Mouse (Mus musculus) limb, embryonic 11.5 days (tissue): Measurements from ENCODE around the gene Nipbl. TPM values are rescaled to one million over a fixed set of nuclear protein-coding genes. Genes with fewer than 3 reads are reported as not detected.

Experiments used
- ATAC-seq: fragments of 200-750 bp; cut with Nextera tagmentation; 2 replicates; pipeline ENCODE4 v1.8.0; 2017; ENCODE audit warnings: low read depth; ENCODE audit not compliant: insufficient number of reproducible peaks, low FRiP score, low TSS enrichment
- DNase-seq: peaks from one replicate; pipeline ENCODE4 v3.0.0-alpha.2; 2015; ENCODE audit warnings: low spot score
- H3K27ac ChIP-seq: fragments of 300-500 bp; sonication (generic); replicated peaks from 2 replicates; pipeline ENCODE4 v1.5.1; 2014; ENCODE audit warnings: low read depth, mild to moderate bottlenecking, low read length
- H3K27me3 ChIP-seq: fragments of 300-500 bp; sonication (generic); 2 replicates; pipeline ENCODE4 v1.6.1; 2014; ENCODE audit warnings: mild to moderate bottlenecking, low read length, mixed read lengths; ENCODE audit not compliant: control insufficient read depth, insufficient read depth
- H3K36me3 ChIP-seq: fragments of 300-500 bp; sonication (generic); 2 replicates; pipeline ENCODE4 v1.6.1; 2014; ENCODE audit warnings: mild to moderate bottlenecking, low read length, moderate library complexity, mixed read lengths; ENCODE audit not compliant: control insufficient read depth, insufficient read depth
- H3K4me1 ChIP-seq: fragments of 300-500 bp; sonication (generic); 2 replicates; pipeline ENCODE4 v1.6.1; 2014; ENCODE audit warnings: low read length, mixed read lengths; ENCODE audit not compliant: control insufficient read depth, insufficient read depth
- H3K4me2 ChIP-seq: fragments of 300-500 bp; sonication (generic); 2 replicates; pipeline ENCODE4 v1.6.1; 2014; ENCODE audit warnings: low read depth, mild to moderate bottlenecking, moderate library complexity; ENCODE audit not compliant: severe bottlenecking
- H3K4me3 ChIP-seq: fragments of 300-500 bp; sonication (generic); 2 replicates; pipeline ENCODE4 v1.5.1; 2014; ENCODE audit warnings: low read depth, low read length
- H3K9ac ChIP-seq: fragments of 300-500 bp; sonication (generic); 2 replicates; pipeline ENCODE4 v1.6.1; 2014; ENCODE audit warnings: mild to moderate bottlenecking, low read length
- H3K9me3 ChIP-seq: fragments of 300-500 bp; sonication (generic); 2 replicates; pipeline ENCODE4 v1.6.1; 2016; ENCODE audit warnings: low read length; ENCODE audit not compliant: control insufficient read depth
- WGBS: fragments of 180-500 bp; shearing (Covaris S2); extraction: QIAGEN DNeasy Blood & Tissue Kit; methylation state at CpG from one replicate; pipeline ENCODE4 v1.1.7; 2014; 5-methylcytosine and 5-hydroxymethylcytosine counted together
- polyA plus RNA-seq: library from polyadenylated mRNA; unstranded; fragments of >200 nt; fragmentation: Nextera tagmentation; extraction: Ambion mirVana; gene quantifications from 2 replicates; pipeline ENCODE4 v1.2.1, GENCODE M21; 2014

The Nipbl gene
- polyA plus RNA-seq, 1 experiment from 2014 or later: 25.6 TPM

- no peak overlapping the region for H3K4me2 ChIP-seq
- WGBS: 93% methylated on average over 2 of the region's 2 CpGs
- no peak overlapping the region for H3K4me3 ChIP-seq
- H3K9ac ChIP-seq: no peak overlapping the region
- ATAC-seq: no peak
- no peak overlapping the region for H3K27ac ChIP-seq
- H3K9me3 ChIP-seq: no peaks in the 10 kb centered on the region
- DNase-seq: no peak
- no peaks in the 10 kb centered on the region for H3K36me3 ChIP-seq
- H3K27me3 ChIP-seq: no peaks in the 10 kb centered on the region
- H3K4me1 ChIP-seq: no peaks in the 10 kb centered on the region
These were observed 97.0 kb downstream of the Nipbl start for GRCm38 (mm10) chr15:8347104-8347773.

- DNase-seq: no peak
- ATAC-seq: no peak
- Histone ChIP-seq H3K27ac (no peak overlapping the region), H3K9me3 (no peaks in the 10 kb centered on the region), H3K4me2 (no peak overlapping the region), H3K4me3 (no peak overlapping the region), H3K27me3 (no peaks in the 10 kb centered on the region), H3K9ac (no peak overlapping the region), H3K36me3 (peaks cover 3% of the 10 kb centered on the region; the same call in 1 of the 2 replicates), H3K4me1 (no peaks in the 10 kb centered on the region)
- 94% methylated on average over 4 of the region's 4 CpGs for WGBS
These were observed 103.7 kb downstream of the Nipbl start for GRCm38 (mm10) chr15:8340596-8340995.

- Histone ChIP-seq H3K4me3 (no peak overlapping the region), H3K36me3 (peaks cover 4% of the 10 kb centered on the region; the same call in 1 of the 2 replicates)
- WGBS: 93% methylated on average over 3 of the region's 3 CpGs
These were observed 112.7 kb downstream of the Nipbl start for GRCm38 (mm10) chr15:8331547-8331946.

GRCm38 (mm10) chr15:8325629-8326028, 118.6 kb downstream of the Nipbl start:
- no peak overlapping the region for H3K27ac ChIP-seq
- no peak for ATAC-seq
- no peak overlapping the region for H3K9ac ChIP-seq
- no peak overlapping the region for H3K4me3 ChIP-seq
- peaks cover 6% of the 10 kb centered on the region; the same call in 1 of the 2 replicates for H3K36me3 ChIP-seq
- no peaks in the 10 kb centered on the region for H3K27me3 ChIP-seq
- DNase-seq: no peak
- 96% methylated on average over 2 of the region's 2 CpGs for WGBS
- no peaks in the 10 kb centered on the region for H3K4me1 ChIP-seq
- H3K4me2 ChIP-seq: no peak overlapping the region
- H3K9me3 ChIP-seq: no peaks in the 10 kb centered on the region

More at GRCm38 (mm10) chr15:8331547-8331946, 112.7 kb downstream of the Nipbl start:
- no peaks in the 10 kb centered on the region for H3K4me1 ChIP-seq
- no peak for DNase-seq
- no peak overlapping the region for H3K27ac ChIP-seq
- no peak overlapping the region for H3K9ac ChIP-seq
- H3K27me3 ChIP-seq: no peaks in the 10 kb centered on the region
- H3K9me3 ChIP-seq: no peaks in the 10 kb centered on the region
- ATAC-seq: no peak
- H3K4me2 ChIP-seq: no peak overlapping the region

- Histone ChIP-seq H3K9ac (no peak overlapping the region), H3K4me1 (no peaks in the 10 kb centered on the region), H3K36me3 (peaks cover 9% of the 10 kb centered on the region; the same call in 1 of the 2 replicates), H3K9me3 (no peaks in the 10 kb centered on the region), H3K4me3 (no peak overlapping the region), H3K4me2 (no peak overlapping the region), H3K27ac (no peak overlapping the region), H3K27me3 (no peaks in the 10 kb centered on the region)
- DNase-seq: no peak
- ATAC-seq: no peak
- 95% methylated on average over 2 of the region's 2 CpGs for WGBS
These were observed 119.4 kb downstream of the Nipbl start for GRCm38 (mm10) chr15:8324833-8325232.

GRCm38 (mm10) chr15:8324061-8324460, 120.2 kb downstream of the Nipbl start:
- Histone ChIP-seq H3K9me3 (no peaks in the 10 kb centered on the region), H3K4me2 (no peak overlapping the region), H3K27me3 (no peaks in the 10 kb centered on the region), H3K36me3 (peaks cover 14% of the 10 kb centered on the region; the same call in 1 of the 2 replicates), H3K4me1 (no peaks in the 10 kb centered on the region), H3K27ac (no peak overlapping the region), H3K9ac (no peak overlapping the region), H3K4me3 (no peak overlapping the region)
- WGBS: 92% methylated on average over 4 of the region's 4 CpGs
- no peak for ATAC-seq
- no peak for DNase-seq

- DNase-seq (no peak), ATAC-seq (no peak)
- Histone ChIP-seq H3K27ac (no peak overlapping the region), H3K4me3 (no peak overlapping the region), H3K9ac (no peak overlapping the region), H3K27me3 (no peaks in the 10 kb centered on the region), H3K4me2 (no peak overlapping the region), H3K4me1 (no peaks in the 10 kb centered on the region), H3K36me3 (peaks cover 12% of the 10 kb centered on the region), H3K9me3 (no peaks in the 10 kb centered on the region)
- 96% methylated on average over 5 of the region's 5 CpGs for WGBS
These were observed 122.8 kb downstream of the Nipbl start for GRCm38 (mm10) chr15:8321491-8321890.

GRCm38 (mm10) chr15:8319191-8319590, 125.1 kb downstream of the Nipbl start:
- peaks cover 12% of the 10 kb centered on the region for H3K36me3 ChIP-seq
- WGBS: 95% methylated on average over 5 of the region's 5 CpGs

GRCm38 (mm10) chr15:8317381-8317780, 126.9 kb downstream of the Nipbl start:
- 65% methylated on average over 4 of the region's 4 CpGs for WGBS
- DNase-seq (no peak), ATAC-seq (no peak)
- no peak overlapping the region for H3K4me2 ChIP-seq
- no peaks in the 10 kb centered on the region for H3K9me3 ChIP-seq
- peaks cover 10% of the 10 kb centered on the region for H3K36me3 ChIP-seq
- no peak overlapping the region for H3K27ac ChIP-seq
- no peaks in the 10 kb centered on the region for H3K4me1 ChIP-seq
- H3K9ac ChIP-seq: no peak overlapping the region
- H3K4me3 ChIP-seq: no peak overlapping the region
- no peaks in the 10 kb centered on the region for H3K27me3 ChIP-seq

More at GRCm38 (mm10) chr15:8319191-8319590, 125.1 kb downstream of the Nipbl start:
- DNase-seq (no peak), ATAC-seq (no peak)
- no peaks in the 10 kb centered on the region for H3K27me3 ChIP-seq
- H3K4me2 ChIP-seq: no peak overlapping the region
- no peak overlapping the region for H3K4me3 ChIP-seq
- no peak overlapping the region for H3K27ac ChIP-seq
- no peak overlapping the region for H3K9ac ChIP-seq
- no peaks in the 10 kb centered on the region for H3K4me1 ChIP-seq
- H3K9me3 ChIP-seq: no peaks in the 10 kb centered on the region
